Mouse (Mus musculus) CH12.LX (cell line): ENCODE data around the gene Trappc10. TPM values are rescaled to one million over a fixed set of nuclear protein-coding genes. Genes with fewer than 3 reads are reported as not detected.

ENCODE experiments used
- DNase-seq: peaks from one replicate; pipeline ENCODE4 v3.0.0-alpha.2; 2013; ENCODE audit errors: extremely low read depth
- H3K27ac ChIP-seq: 2 replicates; pipeline ENCODE4 v1.5.1; 2012; ENCODE audit warnings: low read depth, mild to moderate bottlenecking, control low read depth, moderate library complexity; ENCODE audit not compliant: insufficient read depth
- H3K27me3 ChIP-seq: replicated peaks from 2 replicates; pipeline ENCODE3; 2012; ENCODE audit warnings: inconsistent platforms
- H3K36me3 ChIP-seq, 2 experiments: replicated peaks in 1 of 2; 2 replicates each; pipeline versions ENCODE3 to v1.6.1; 2012; ENCODE audit warnings: inconsistent platforms in 1 of 2, low read length in 1 of 2, mild to moderate bottlenecking in 1 of 2, mixed read lengths in 1 of 2, moderate library complexity in 1 of 2; ENCODE audit not compliant: control insufficient read depth in 1 of 2, insufficient read depth in 1 of 2
- H3K4me1 ChIP-seq, 2 experiments: 2 replicates each; pipeline ENCODE4 v1.6.1; 2012; ENCODE audit warnings: inconsistent platforms in 1 of 2, moderate library complexity in 1 of 2; ENCODE audit not compliant: insufficient read depth in 2 of 2, control insufficient read depth in 1 of 2
- H3K4me2 ChIP-seq: 2 replicates; pipeline ENCODE4 v1.6.1; 2012; ENCODE audit warnings: low read depth, mild to moderate bottlenecking, control low read depth; ENCODE audit not compliant: poor library complexity, insufficient read depth, severe bottlenecking
- H3K4me3 ChIP-seq, 3 experiments: fragments of 150-350 bp in 1 of 3; sonication (generic) in 1 of 3; replicated peaks in 1 of 3; 2 replicates each; pipeline versions ENCODE3 to v1.5.1; 2011 to 2012; ENCODE audit warnings: low read depth in 2 of 3, low read length in 2 of 3, mild to moderate bottlenecking in 2 of 3, moderate library complexity in 2 of 3, control low read depth in 1 of 3, improper control_type of control experiment in 1 of 3, inconsistent platforms in 1 of 3, mixed read lengths in 1 of 3; ENCODE audit not compliant: poor library complexity in 1 of 3
- H3K79me2 ChIP-seq: replicated peaks from 2 replicates; pipeline ENCODE4 v1.6.1; 2012; ENCODE audit warnings: mild to moderate bottlenecking, moderate library complexity; ENCODE audit not compliant: control insufficient read depth, poor library complexity, insufficient read depth, severe bottlenecking; ENCODE audit errors: extremely low read depth
- H3K9ac ChIP-seq: 2 replicates; pipeline ENCODE4 v1.6.1; 2012; ENCODE audit warnings: low read depth, mild to moderate bottlenecking, control low read depth, moderate library complexity; ENCODE audit not compliant: insufficient read depth
- H3K9me3 ChIP-seq: replicated peaks from 2 replicates; pipeline ENCODE3; 2012; ENCODE audit warnings: low read length, inconsistent platforms, mixed read lengths
- BHLHE40 ChIP-seq: IDR thresholded peaks from 2 replicates; pipeline ENCODE4 v1.6.1; 2011; ENCODE audit warnings: mild to moderate bottlenecking, low read depth, low read length, improper control_type of control experiment
- CHD1 ChIP-seq: IDR thresholded peaks from 2 replicates; pipeline ENCODE4 v1.6.1; 2012; ENCODE audit warnings: low read depth, low read length, improper control_type of control experiment, inconsistent platforms
- E2F4 ChIP-seq: IDR thresholded peaks from 2 replicates; pipeline ENCODE4 v1.6.1; 2011; ENCODE audit warnings: low read depth, low read length, improper control_type of control experiment; ENCODE audit not compliant: insufficient replicate concordance
- ELF1 ChIP-seq: IDR thresholded peaks from 2 replicates; pipeline ENCODE4 v1.6.1; 2014; ENCODE audit warnings: low read depth, mild to moderate bottlenecking, inconsistent platforms, low read length, improper control_type of control experiment
- EP300 ChIP-seq: IDR thresholded peaks from 2 replicates; pipeline ENCODE4 v1.6.1; 2011; ENCODE audit warnings: low read length, improper control_type of control experiment
- ETS1 ChIP-seq: conservative IDR thresholded peaks from 2 replicates; pipeline ENCODE4 v1.6.1; 2012; ENCODE audit warnings: low read depth, mild to moderate bottlenecking, inconsistent platforms, low read length, improper control_type of control experiment, moderate library complexity
- GABPA ChIP-seq: IDR thresholded peaks from 2 replicates; pipeline ENCODE4 v1.6.1; 2012; ENCODE audit warnings: low read depth, low read length, improper control_type of control experiment, inconsistent platforms; ENCODE audit not compliant: insufficient replicate concordance
- HCFC1 ChIP-seq: IDR thresholded peaks from 2 replicates; pipeline ENCODE4 v1.6.1; 2012; ENCODE audit warnings: low read depth, mild to moderate bottlenecking, inconsistent platforms, low read length, improper control_type of control experiment
- IRF4 ChIP-seq: IDR thresholded peaks from 2 replicates; pipeline ENCODE4 v1.6.1; 2014; ENCODE audit warnings: low read depth, mild to moderate bottlenecking, inconsistent platforms, low read length, improper control_type of control experiment
- JUN ChIP-seq: IDR thresholded peaks from 2 replicates; pipeline ENCODE4 v1.6.1; 2011; ENCODE audit warnings: low read depth, mild to moderate bottlenecking, low read length, improper control_type of control experiment, moderate library complexity; ENCODE audit not compliant: insufficient read depth
- JUND ChIP-seq: conservative IDR thresholded peaks from 2 replicates; pipeline ENCODE4 v1.6.1; 2011; ENCODE audit warnings: low read depth, low read length, improper control_type of control experiment
- KAT2A ChIP-seq: IDR thresholded peaks from 2 replicates; pipeline ENCODE4 v1.6.1; 2012; ENCODE audit warnings: low read length, improper control_type of control experiment, inconsistent platforms; ENCODE audit not compliant: insufficient replicate concordance
- MAFK ChIP-seq: IDR thresholded peaks from 2 replicates; pipeline ENCODE4 v1.6.1; 2011; ENCODE audit warnings: low read length, improper control_type of control experiment; ENCODE audit not compliant: insufficient replicate concordance
- MAX ChIP-seq: IDR thresholded peaks from 2 replicates; pipeline ENCODE4 v1.6.1; 2011; ENCODE audit warnings: low read length, improper control_type of control experiment
- MAZ ChIP-seq: IDR thresholded peaks from 2 replicates; pipeline ENCODE4 v1.6.1; 2012; ENCODE audit warnings: low read depth, mild to moderate bottlenecking, inconsistent platforms, low read length, improper control_type of control experiment, moderate library complexity
- MEF2A ChIP-seq: IDR thresholded peaks from 2 replicates; pipeline ENCODE4 v1.6.1; 2014; ENCODE audit warnings: low read depth, mild to moderate bottlenecking, inconsistent platforms, low read length, improper control_type of control experiment, borderline replicate concordance
- MXI1 ChIP-seq: IDR thresholded peaks from 2 replicates; pipeline ENCODE4 v1.6.1; 2011; ENCODE audit warnings: mild to moderate bottlenecking, low read depth, low read length, improper control_type of control experiment
- MYC ChIP-seq: IDR thresholded peaks from 2 replicates; pipeline ENCODE4 v1.6.1; 2011; ENCODE audit warnings: low read depth, mild to moderate bottlenecking, improper control_type of control experiment, low read length
- NELFE ChIP-seq: IDR thresholded peaks from 2 replicates; pipeline ENCODE4 v1.6.1; 2011; ENCODE audit warnings: low read depth, low read length, improper control_type of control experiment
- NRF1 ChIP-seq: IDR thresholded peaks from 2 replicates; pipeline ENCODE4 v1.6.1; 2014; ENCODE audit warnings: low read depth, mild to moderate bottlenecking, inconsistent platforms, low read length, improper control_type of control experiment, moderate library complexity
- PAX5 ChIP-seq: IDR thresholded peaks from 2 replicates; pipeline ENCODE4 v1.6.1; 2012; ENCODE audit warnings: low read length, inconsistent platforms, mixed read lengths
- POLR2A ChIP-seq: IDR thresholded peaks from 2 replicates; pipeline ENCODE4 v1.6.1; 2011; ENCODE audit warnings: low read depth, mild to moderate bottlenecking, improper control_type of control experiment, low read length
- RAD21 ChIP-seq: IDR thresholded peaks from 2 replicates; pipeline ENCODE4 v1.6.1; 2011; ENCODE audit warnings: low read depth, mild to moderate bottlenecking, low read length, improper control_type of control experiment, moderate library complexity
- RCOR1 ChIP-seq: conservative IDR thresholded peaks from 2 replicates; pipeline ENCODE4 v1.6.1; 2012; ENCODE audit warnings: low read depth, mild to moderate bottlenecking, inconsistent platforms, low read length, improper control_type of control experiment
- SIN3A ChIP-seq: IDR thresholded peaks from 2 replicates; pipeline ENCODE4 v1.6.1; 2012; ENCODE audit warnings: low read length, improper control_type of control experiment, inconsistent platforms
- SMC3 ChIP-seq: IDR thresholded peaks from 2 replicates; pipeline ENCODE4 v1.6.1; 2011; ENCODE audit warnings: low read depth, low read length, improper control_type of control experiment
- TBP ChIP-seq: conservative IDR thresholded peaks from 2 replicates; pipeline ENCODE4 v1.6.1; 2011; ENCODE audit warnings: low read depth, low read length, improper control_type of control experiment
- TCF12 ChIP-seq: IDR thresholded peaks from 2 replicates; pipeline ENCODE4 v1.6.1; 2014; ENCODE audit warnings: low read depth, mild to moderate bottlenecking, inconsistent platforms, low read length, improper control_type of control experiment
- UBTF ChIP-seq: IDR thresholded peaks from 2 replicates; pipeline ENCODE4 v1.6.1; 2012; ENCODE audit warnings: low read depth, mild to moderate bottlenecking, inconsistent platforms, low read length, improper control_type of control experiment, moderate library complexity
- USF1 ChIP-seq: IDR thresholded peaks from 2 replicates; pipeline ENCODE4 v1.6.1; 2014; ENCODE audit warnings: low read depth, mild to moderate bottlenecking, inconsistent platforms, low read length, improper control_type of control experiment
- USF2 ChIP-seq: conservative IDR thresholded peaks from 2 replicates; pipeline ENCODE4 v1.6.1; 2011; ENCODE audit warnings: low read depth, low read length, improper control_type of control experiment
- ZC3H11A ChIP-seq: IDR thresholded peaks from 2 replicates; pipeline ENCODE4 v1.6.1; 2012; ENCODE audit warnings: low read depth, mild to moderate bottlenecking, inconsistent platforms, low read length, improper control_type of control experiment
- ZKSCAN1 ChIP-seq: IDR thresholded peaks from 2 replicates; pipeline ENCODE4 v1.6.1; 2012; ENCODE audit warnings: low read depth, inconsistent platforms, low read length, improper control_type of control experiment, borderline replicate concordance
- ZNF384 ChIP-seq: IDR thresholded peaks from 2 replicates; pipeline ENCODE4 v1.6.1; 2012; ENCODE audit warnings: low read depth, low read length, improper control_type of control experiment, inconsistent platforms
- dilution Hi-C: fragments of 300-500 bp; cut with MboI; formaldehyde crosslinking; loops from 2 replicates; pipeline ENCODE4 v1.14.3; 2020; ENCODE audit warnings: low sequenced_read_pairs; ENCODE audit not compliant: extremely low pct_unique_long_range_greater_than_20kb, extremely low pct_ligation_motif_present
- in situ Hi-C: fragments of 300-500 bp; cut with MboI; formaldehyde crosslinking; loops from 3 replicates; pipeline ENCODE4 v1.14.3; 2019; ENCODE audit warnings: low sequenced_read_pairs, low pct_ligation_motif_present, low pct_unique_long_range_greater_than_20kb, mixed read lengths
- polyA plus RNA-seq: library from polyadenylated mRNA; unstranded; fragments of >175 nt; gene quantifications from 2 replicates; pipeline ENCODE4 v1.2.1, GENCODE M21; 2012; ENCODE audit warnings: low read depth; ENCODE audit not compliant: insufficient read length
- total RNA-seq, 2 experiments: library from RNA; depleted of rRNA; stranded (reverse); fragments of 300-350 nt in 1 of 2; fragments of >200 nt in 1 of 2; gene quantifications; 2 replicates each; pipeline ENCODE4 v1.2.3; 2012 to 2014

Gene Trappc10
- total RNA-seq (2012; rRNA removed) (22.1 and 23.4 TPM in 2 replicates), total RNA-seq (2014; rRNA removed) (24.7 and 26.5 TPM in 2 replicates), polyA plus RNA-seq (21.2 and 26.7 TPM in 2 replicates)

- dilution Hi-C loops (no loop called here), in situ Hi-C loops (no loop called here)
Measured at GRCm38 (mm10) chr10:78244438-78245224, at the start of gene Trappc10. TSS of gene Trappc10 (minus strand) at chr10:78244641.

GRCm38 (mm10) chr10:78293576-78293975, 49.1 kb upstream of the Trappc10 start:
- no peak overlapping the region for H3K4me2 ChIP-seq
- no peak for DNase-seq
- TF ChIP-seq ELF1 (no peak), SMC3 (no peak), USF1 (no peak), PAX5 (no peak), NELFE (no peak), ZC3H11A (no peak), TBP (no peak), GABPA (no peak), JUND (no peak), CHD1 (no peak), UBTF (no peak), TCF12 (no peak)
- TF ChIP-seq, all 38 proteins: peak for 0
- H3K9me3 ChIP-seq: no peaks in the 10 kb centered on the region
- no peak overlapping the region for H3K27ac ChIP-seq
- no peak overlapping the region for H3K9ac ChIP-seq
- in situ Hi-C loops (no loop called here), dilution Hi-C loops (no loop called here)
- H3K79me2 ChIP-seq: no peaks in the 10 kb centered on the region
- no peak overlapping the region for H3K4me3 ChIP-seq
- H3K4me1 ChIP-seq: peaks cover 11 to 65% of the 10 kb centered on the region in 2 experiments
- peaks cover 4 to 65% of the 10 kb centered on the region in 2 experiments for H3K36me3 ChIP-seq
- H3K27me3 ChIP-seq: no peaks in the 10 kb centered on the region

More at GRCm38 (mm10) chr10:78244438-78245224, at the start of gene Trappc10:
- peaks cover 4% of the 10 kb centered on the region for H3K9me3 ChIP-seq
- peak within 1 kb of the TSS; percentile 68 for H3K9ac ChIP-seq
- H3K4me3 ChIP-seq: peak within 1 kb of the TSS; percentile 80 to 93 (median 89)
- H3K27ac ChIP-seq: peak within 1 kb of the TSS; percentile 14
- peak; percentile 76 for DNase-seq
- peaks cover 0 to 25% of the 10 kb centered on the region in 2 experiments for H3K36me3 ChIP-seq
- H3K4me1 ChIP-seq: peaks cover 7 to 39% of the 10 kb centered on the region in 2 experiments
- TF ChIP-seq JUND (no peak), USF2 (no peak), RCOR1 (0 out of 2 replicates have a peak, but pooled peaks have one; percentile 23), POLR2A (peak; percentile 57), UBTF (no peak), MYC (peak; percentile 62; the same call in 1 of the 2 replicates), RAD21 (no peak; the same call in none of the 2 replicates), JUN (no peak), HCFC1 (peak; percentile 74), ETS1 (peak; percentile 19; the same call in 1 of the 2 replicates), SIN3A (peak; percentile 76), NRF1 (no peak), BHLHE40 (peak; percentile 94), E2F4 (no peak), TBP (no peak), MAZ (no peak), NELFE (peak; percentile 67), USF1 (peak; percentile 37; the same call in 1 of the 2 replicates), ZNF384 (no peak), MEF2A (peak; percentile 26; the same call in 1 of the 2 replicates), MAFK (peak; percentile 38; the same call in 1 of the 2 replicates), ELF1 (peak; percentile 86), EP300 (no peak), IRF4 (peak; percentile 59; the same call in 1 of the 2 replicates), SMC3 (0 out of 2 replicates have a peak, but pooled peaks have one; percentile 7), KAT2A (peak; percentile 66; the same call in 1 of the 2 replicates), ZKSCAN1 (no peak), PAX5 (no peak), TCF12 (peak; percentile 56; the same call in 1 of the 2 replicates), MXI1 (peak; percentile 96), MAX (peak; percentile 67; the same call in 1 of the 2 replicates)
- peaks cover 15% of the 10 kb centered on the region for H3K79me2 ChIP-seq
- H3K27me3 ChIP-seq: no peaks in the 10 kb centered on the region
- H3K4me2 ChIP-seq: peak within 1 kb of the TSS; percentile 80
